Mouse (Mus musculus): ENCODE results near the gene Cyp4v3.

DNA sequence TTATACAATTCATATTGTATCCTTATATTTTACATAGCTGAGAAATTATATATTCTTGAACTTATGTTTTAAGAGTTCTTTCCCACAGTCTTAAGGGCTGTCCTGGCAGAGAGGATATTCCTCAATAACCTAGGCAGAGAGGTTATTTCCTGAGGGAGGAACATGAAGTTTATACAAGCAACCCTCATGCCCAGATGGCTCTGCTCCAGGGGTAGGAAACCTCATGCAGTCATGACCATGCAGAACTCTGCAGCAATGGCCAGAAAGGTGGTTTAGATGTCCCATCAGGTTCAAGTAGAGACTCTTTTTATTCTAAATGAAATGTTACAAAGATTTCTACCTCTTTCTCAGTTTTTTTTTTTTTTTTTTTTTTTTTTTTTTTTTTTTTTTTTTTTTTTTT is 64.0 kb downstream of the Cyp4v3 start:
- no peak for TF ChIP-seq CTCF (IDR thresholded peaks at IDR 0.05; ENCODE audit: low read depth)
- TF ChIP-seq EP300 (IDR thresholded peaks at IDR 0.05; ENCODE audit: low read depth): no peak

Measured in liver, postnatal 0 days (tissue).